ENCODE assay signal across 1 mouse cellular context in the genomic region with DNA sequence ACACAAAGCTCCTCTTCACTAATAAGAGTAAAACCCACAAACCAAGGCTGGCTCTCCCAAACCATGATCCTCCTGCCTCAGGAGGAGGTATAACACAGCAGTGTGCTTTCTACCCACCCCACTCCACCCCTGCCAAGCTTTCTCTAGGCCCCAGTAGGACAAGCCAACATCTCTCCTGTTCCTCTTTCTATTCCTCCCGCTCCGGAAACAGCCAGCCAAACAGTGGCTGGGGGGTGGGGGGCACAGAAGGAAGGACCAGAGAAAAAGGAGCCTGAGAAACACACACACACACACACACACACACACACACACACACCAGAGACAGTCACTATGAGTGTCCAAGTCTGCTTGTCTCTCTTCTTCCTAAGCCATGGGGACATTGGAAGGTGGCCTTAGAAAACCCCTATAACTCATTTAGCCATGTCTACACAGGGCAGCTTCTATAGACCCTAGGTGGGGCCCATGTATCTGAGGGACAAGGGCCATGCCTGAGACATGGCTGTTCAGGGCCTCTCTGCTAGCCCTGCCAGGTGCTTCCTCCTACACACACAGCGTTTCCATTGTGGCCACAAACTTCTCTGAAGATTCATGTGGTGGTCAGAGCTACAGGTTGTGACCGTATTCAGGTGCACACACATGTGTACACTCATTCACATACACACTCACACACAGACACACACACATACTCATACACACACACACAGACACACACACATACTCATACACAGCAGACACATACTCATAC.
TF ChIP-seq lines count a peak whose summit lies in the region.

No protein-coding gene starts in this region.

TF ChIP-seq in CH12.LX, 34 proteins besides CTCF, POLR2A, EP300 and RAD21 (continued from another document):
- TF ChIP-seq KAT2A (IDR thresholded peaks at IDR 0.05; ENCODE audit: insufficient replicate concordance, low read length) (no peak), NRF1 (IDR thresholded peaks at IDR 0.05; ENCODE audit: low read depth, low read length) (peak; percentile 22; the same call in 1 of the 2 replicates), MYC (IDR thresholded peaks at IDR 0.05; ENCODE audit: low read depth, low read length) (peak; percentile 63; the same call in 1 of the 2 replicates), JUND (conservative IDR thresholded peaks at IDR 0.05; ENCODE audit: low read depth, low read length) (peak; percentile 15; the same call in 1 of the 2 replicates), TBP (conservative IDR thresholded peaks at IDR 0.05; ENCODE audit: low read depth, low read length) (no peak), USF1 (IDR thresholded peaks at IDR 0.05; ENCODE audit: low read depth, low read length) (no peak), MEF2A (IDR thresholded peaks at IDR 0.05; ENCODE audit: borderline replicate concordance, low read depth, low read length) (peak; percentile 41; the same call in 1 of the 2 replicates), SMC3 (IDR thresholded peaks at IDR 0.05; ENCODE audit: low read depth, low read length) (no peak), ZNF384 (IDR thresholded peaks at IDR 0.05; ENCODE audit: low read depth, low read length) (no peak; the same call in 1 of the 2 replicates), JUN (IDR thresholded peaks at IDR 0.05; ENCODE audit: insufficient read depth, low read depth, low read length) (peak; percentile 40), HCFC1 (IDR thresholded peaks at IDR 0.05; ENCODE audit: low read depth, low read length) (peak; percentile 17), MAFK (IDR thresholded peaks at IDR 0.05; ENCODE audit: insufficient replicate concordance, low read length) (peak; percentile 58; the same call in 1 of the 2 replicates), BHLHE40 (IDR thresholded peaks at IDR 0.05; ENCODE audit: low read depth, low read length) (peak; percentile 62)
TF ChIP-seq in CH12.LX: peak in this region for 15.
